Mouse (Mus musculus) right cerebral cortex, adult 2 months (tissue): ENCODE measurements around the gene Fzr1.

Experiments used
- DNase-seq, 2 experiments: peaks; one replicate each; pipeline ENCODE4 v3.0.0; 2021 to 2022; ENCODE audit warnings: low spot score in 2 of 2

Fzr1 gene

GRCm38 (mm10) chr10:81328386-81328785 is 49.9 kb downstream of the Fzr1 start, which contains the start of gene Tbxa2r:
Gene Tbxa2r (plus strand): TSS chr10:81328731.
- no peak for DNase-seq

- no peak for DNase-seq
Measured at GRCm38 (mm10) chr10:81327959-81328358, 50.4 kb downstream of the Fzr1 start.

- DNase-seq = no peak
Measured at GRCm38 (mm10) chr10:81326858-81327257, 51.5 kb downstream of the Fzr1 start.

- no peak for DNase-seq
Measured at GRCm38 (mm10) chr10:81325781-81326180, 52.5 kb downstream of the Fzr1 start.

- no peak for DNase-seq
Measured at GRCm38 (mm10) chr10:81325176-81325575, 53.1 kb downstream of the Fzr1 start.

GRCm38 (mm10) chr10:81323791-81324530 is 54.4 kb downstream of the Fzr1 start:
- no peak for DNase-seq

GRCm38 (mm10) chr10:81323141-81323775 is 55.1 kb downstream of the Fzr1 start:
- no peak for DNase-seq

GRCm38 (mm10) chr10:81322444-81322843 is 55.9 kb downstream of the Fzr1 start:
- DNase-seq = no peak

GRCm38 (mm10) chr10:81321436-81321835 is 56.9 kb downstream of the Fzr1 start:
- no peak for DNase-seq

- DNase-seq = peak; percentile 98 to 99
Measured at GRCm38 (mm10) chr10:81320550-81321347, 57.6 kb downstream of the Fzr1 start, which contains the start of gene Cactin. Gene Cactin (plus strand): TSS chr10:81321103.

GRCm38 (mm10) chr10:81319741-81320549 is 58.4 kb downstream of the Fzr1 start:
- no peak for DNase-seq

GRCm38 (mm10) chr10:81319330-81319699 is 59.0 kb downstream of the Fzr1 start:
- no peak for DNase-seq

- no peak for DNase-seq
Measured at GRCm38 (mm10) chr10:81318589-81319329, 59.6 kb downstream of the Fzr1 start.

GRCm38 (mm10) chr10:81317273-81317672 is 61.0 kb downstream of the Fzr1 start:
- peak in 1 of 2 experiments; percentile 13 for DNase-seq

GRCm38 (mm10) chr10:81316338-81317060 is 61.8 kb downstream of the Fzr1 start:
- DNase-seq = no peak
